Mouse (Mus musculus) heart, adult 2 months (tissue): ENCODE results near the gene B3gnt5.
"Not testable (repeated sequence)": the region's sequence is repeated elsewhere in the genome, so short reads cannot be mapped to it uniquely, and the experiment has no call there.

Experiments
- CTCF ChIP-seq: fragments of 200-600 bp; IDR thresholded peaks from 2 replicates; pipeline ENCODE4 v1.8.1; 2022; ENCODE audit warnings: antibody characterized with exemption, mild to moderate bottlenecking, moderate library complexity
- POLR2A ChIP-seq: fragments of 200-500 bp; IDR thresholded peaks from 2 replicates; pipeline ENCODE4 v1.6.1; 2011; ENCODE audit warnings: mild to moderate bottlenecking, low read depth, low read length, control low read depth; ENCODE audit not compliant: insufficient read depth

DNA sequence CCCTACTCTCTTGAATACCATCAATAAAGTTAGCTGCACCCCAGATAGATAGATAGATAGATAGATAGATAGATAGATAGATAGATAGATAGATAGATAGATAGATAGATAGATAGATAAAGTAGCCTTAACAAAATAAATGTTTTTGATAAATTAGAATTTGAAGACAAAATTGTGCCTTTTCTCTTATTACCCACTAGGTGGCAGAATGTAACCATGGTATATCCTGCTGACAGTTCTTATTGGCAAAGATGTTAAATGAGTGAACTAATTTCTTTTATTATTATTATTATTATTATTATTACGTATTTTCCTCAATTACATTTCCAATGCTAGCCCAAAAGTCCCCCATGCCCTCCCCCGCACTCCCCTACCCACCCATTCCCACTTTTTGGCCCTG lies 35.9 kb upstream of the B3gnt5 start:
- not testable (repeated sequence) for TF ChIP-seq POLR2A
- peak; percentile 72 for TF ChIP-seq CTCF
